Mouse (Mus musculus): ENCODE data around the gene Cacul1. TPM values are rescaled to one million over a fixed set of nuclear protein-coding genes. Genes with fewer than 3 reads are reported as not detected.

Cacul1 gene
- total RNA-seq, 2 experiments from 2014 or later, result 27.6 to 28.5 TPM

Small RNA genes lying within 50 kb of the gene (microRNA-seq; reads per million reads assigned to microRNA genes)
- not detected for gene Gm25238

Other genes starting within 250 kb of the Cacul1 start
- gene Prlhr, start 112.7 kb downstream of the Cacul1 start, total RNA-seq (2021), result not detected
- gene Nanos1, start 175.0 kb upstream of the Cacul1 start, total RNA-seq (2021), result under 1 TPM; 0.11 to 0.29 TPM
- 100 to 1,000 TPM; 103 to 106 TPM for gene Eif3a, start 209.6 kb upstream of the Cacul1 start, total RNA-seq (2021)
- gene Fam45a, start 230.6 kb upstream of the Cacul1 start, total RNA-seq (2021), result 10 to 100 TPM; 15.5 to 17.6 TPM

All from heart, postnatal 25 days (tissue).